In the genomic region with DNA sequence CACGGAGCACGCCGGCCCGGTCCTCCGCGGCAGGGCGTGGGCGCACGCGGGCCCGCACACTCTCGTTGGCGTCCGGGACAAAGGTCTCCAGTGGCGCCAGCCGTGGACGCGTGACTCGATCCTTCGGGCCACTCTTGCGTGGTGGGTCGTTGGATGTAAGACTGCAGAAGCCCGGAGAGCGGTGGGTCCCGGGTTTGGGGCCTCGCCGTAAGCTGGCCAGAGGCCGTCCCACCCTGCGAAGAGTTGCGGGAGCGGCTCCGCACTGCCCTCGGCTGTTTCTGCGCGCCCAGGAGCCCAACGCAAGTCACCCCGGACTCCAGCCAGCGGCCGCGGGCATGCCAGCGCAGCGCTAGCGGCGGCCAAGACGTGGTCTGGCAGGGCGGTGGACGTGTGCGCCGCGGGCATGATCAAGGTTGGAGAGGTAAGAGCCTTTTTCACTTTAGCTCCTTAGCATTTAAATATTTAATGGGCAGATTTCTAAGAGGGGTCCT, we compare ENCODE assay signal across 8 mouse cellular contexts.
DNase-seq lines count a peak whose midpoint lies in the region; ATAC-seq and TF ChIP-seq lines count a peak whose summit lies in the region.

No protein-coding gene starts in this region.

- no peaks in the 10 kb centered on the region for H3K9me3 ChIP-seq in hindbrain, embryonic 16.5 days (ENCODE audit: control insufficient read depth, low read length)

- H3K36me3 ChIP-seq in hindbrain, embryonic 16.5 days (ENCODE audit: control insufficient read depth, insufficient read depth, low read length), result no peaks in the 10 kb centered on the region

- peak overlapping the region; percentile 80 for H3K4me2 ChIP-seq in hindbrain, embryonic 16.5 days (ENCODE audit: low read length)

- peak; percentile 54 to 77 for DNase-seq in heart, adult 18-20 months
- DNase-seq in heart, postnatal 25 days (ENCODE audit: low spot score), result no peak
- DNase-seq in Muller cell, postnatal 12 days (ENCODE audit: inconsistent ontology term), result peak; percentile 62
- no peak for DNase-seq in frontal cortex, postnatal 36 days (ENCODE audit: low spot score in 2 of 2)
- DNase-seq in left cerebral cortex, adult 18-20 months (ENCODE audit: low spot score in 2 of 2), result no peak

- H3K4me1 ChIP-seq in embryonic fibroblast, embryonic 13.5 days (ENCODE audit: control insufficient read depth, insufficient read depth, low read length), result peaks cover 8% of the 10 kb centered on the region
- peaks cover 38% of the 10 kb centered on the region for H3K4me1 ChIP-seq in hindbrain, embryonic 16.5 days (ENCODE audit: control insufficient read depth, insufficient read depth, low read depth, low read length)

- 2% methylated on average over 49 of the region's 50 CpGs for WGBS in hindbrain, embryonic 16.5 days

- no peak for ATAC-seq in hindbrain, embryonic 16.5 days
- ATAC-seq in megakaryocyte, adult 5-6 weeks (ENCODE audit: poor library complexity, severe bottlenecking), result peak; percentile 13; the same call in 1 of the 2 replicates

- intact Hi-C loops in heart, postnatal 25 days (cut with DNase I), result loop anchor here (2.0 kb wide), 2 partner anchors 37 to 61 kb away; no protein-coding TSS in a partner anchor

- no peaks in the 10 kb centered on the region for H3K27me3 ChIP-seq in hindbrain, embryonic 16.5 days (replicated peaks; ENCODE audit: control insufficient read depth, insufficient read depth, low read length)

- peak overlapping the region; percentile 94 for H3K4me3 ChIP-seq in embryonic fibroblast, embryonic 13.5 days (ENCODE audit: insufficient read depth, low read length)
- H3K4me3 ChIP-seq in hindbrain, embryonic 16.5 days (ENCODE audit: low read length), result peak overlapping the region; percentile 90

- TF ChIP-seq CTCF in embryonic fibroblast, embryonic 13.5 days (IDR thresholded peaks at IDR 0.05; ENCODE audit: borderline replicate concordance, insufficient read depth, low read length), result no peak

- TF ChIP-seq POLR2A in embryonic fibroblast, embryonic 13.5 days (IDR thresholded peaks at IDR 0.05; ENCODE audit: low read depth, low read length), result 0 out of 2 replicates have a peak, but pooled peaks have one; percentile 10

- peak overlapping the region; percentile 86 for H3K27ac ChIP-seq in embryonic fibroblast, embryonic 13.5 days (ENCODE audit: insufficient read depth, low read length)
- H3K27ac ChIP-seq in hindbrain, embryonic 16.5 days (ENCODE audit: low read depth, low read length), result peak overlapping the region; percentile 97

- peak overlapping the region; percentile 98 for H3K9ac ChIP-seq in hindbrain, embryonic 16.5 days (ENCODE audit: low read depth, low read length)

Comparison
In these comparisons a context has a peak if more than half of its experiments do, and no peak if none do; other contexts are left out.
1. DNase-seq: peak in heart, adult 18-20 months (2 of 2) and Muller cell, postnatal 12 days (single experiment); none in heart, postnatal 25 days (single experiment), frontal cortex, postnatal 36 days (0 of 2) and left cerebral cortex, adult 18-20 months (0 of 2).